Mouse (Mus musculus) liver, embryonic 13.5 days (tissue): Measurements from ENCODE around the gene Mdm4. TPM values are rescaled to one million over a fixed set of nuclear protein-coding genes. Genes with fewer than 3 reads are reported as not detected.
A peak's percentile ranks its signal among the peaks of the same experiment; 100 is the strongest.

Experiments
- ATAC-seq: fragments of 200-750 bp; cut with Nextera tagmentation; 2 replicates; pipeline ENCODE4 v1.8.0; 2017; ENCODE audit warnings: low read depth, mild to moderate bottlenecking, moderate number of reproducible peaks, moderate library complexity
- DNase-seq: peaks from one replicate; pipeline ENCODE4 v3.0.0; 2022
- H3K27ac ChIP-seq: fragments of 300-500 bp; sonication (generic); 2 replicates; pipeline ENCODE4 v1.5.1; 2015; ENCODE audit warnings: moderate library complexity, mild to moderate bottlenecking, inconsistent platforms
- H3K27me3 ChIP-seq: fragments of 300-500 bp; sonication (generic); 2 replicates; pipeline ENCODE4 v1.6.1; 2015; ENCODE audit warnings: mild to moderate bottlenecking, inconsistent platforms
- H3K36me3 ChIP-seq: fragments of 300-500 bp; sonication (generic); 2 replicates; pipeline ENCODE4 v1.6.1; 2015; ENCODE audit warnings: mild to moderate bottlenecking, inconsistent platforms
- H3K4me1 ChIP-seq: fragments of 300-500 bp; sonication (generic); replicated peaks from 2 replicates; pipeline ENCODE4 v1.6.1; 2015; ENCODE audit warnings: inconsistent platforms
- H3K4me2 ChIP-seq: fragments of 300-500 bp; sonication (generic); 2 replicates; pipeline ENCODE4 v1.6.1; 2015; ENCODE audit warnings: inconsistent platforms, mild to moderate bottlenecking, moderate library complexity
- H3K4me3 ChIP-seq: fragments of 300-500 bp; sonication (generic); replicated peaks from 2 replicates; pipeline ENCODE4 v1.5.1; 2015; ENCODE audit warnings: mild to moderate bottlenecking, inconsistent platforms
- H3K9ac ChIP-seq: fragments of 300-500 bp; sonication (generic); 2 replicates; pipeline ENCODE4 v1.6.1; 2015; ENCODE audit warnings: mild to moderate bottlenecking, inconsistent platforms
- H3K9me3 ChIP-seq: fragments of 300-500 bp; sonication (generic); replicated peaks from 2 replicates; pipeline ENCODE4 v1.6.1; 2016; ENCODE audit warnings: inconsistent platforms
- WGBS: fragments of 180-500 bp; shearing (Covaris S2); methylation state at CpG from one replicate; pipeline ENCODE4 v1.1.7; 2015; ENCODE audit not compliant: insufficient replicate concordance; 5-methylcytosine and 5-hydroxymethylcytosine counted together
- polyA plus RNA-seq: library from polyadenylated mRNA; unstranded; fragments of >200 nt; fragmentation: Nextera tagmentation; extraction: Ambion mirVana; gene quantifications from 2 replicates; pipeline ENCODE4 v1.2.1, GENCODE M21; 2015

The Mdm4 gene
- polyA plus RNA-seq, 1 experiment from 2014 or later = 16.8 TPM

DNA sequence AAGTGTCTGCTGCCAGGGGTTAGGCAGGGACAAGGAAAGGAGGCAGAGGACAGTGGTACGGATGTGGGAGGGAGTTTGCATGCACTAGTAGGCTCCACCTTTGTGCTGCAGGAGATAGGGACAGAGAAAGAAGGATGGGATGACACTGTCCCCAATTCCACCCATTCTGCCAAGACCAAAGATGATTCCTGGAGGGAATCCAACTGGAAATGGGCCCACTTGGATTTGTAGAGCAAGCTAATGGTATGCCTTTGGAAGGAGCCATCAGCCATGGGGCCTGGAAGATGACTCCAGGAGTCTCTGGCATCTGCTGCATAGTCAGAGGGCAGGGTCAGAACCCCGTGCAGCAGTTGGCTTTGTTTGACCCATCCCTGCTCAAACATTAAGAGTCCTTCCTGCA is 97.9 kb downstream of the Mdm4 start:
- Histone ChIP-seq H3K27ac (no peak overlapping the region), H3K27me3 (no peaks in the 10 kb centered on the region), H3K9me3 (no peaks in the 10 kb centered on the region), H3K9ac (no peak overlapping the region), H3K36me3 (no peaks in the 10 kb centered on the region), H3K4me2 (no peak overlapping the region), H3K4me1 (no peaks in the 10 kb centered on the region), H3K4me3 (no peak overlapping the region)
- DNase-seq = no peak
- ATAC-seq = no peak
- 42% methylated on average over 2 of the region's 2 CpGs for WGBS

DNA sequence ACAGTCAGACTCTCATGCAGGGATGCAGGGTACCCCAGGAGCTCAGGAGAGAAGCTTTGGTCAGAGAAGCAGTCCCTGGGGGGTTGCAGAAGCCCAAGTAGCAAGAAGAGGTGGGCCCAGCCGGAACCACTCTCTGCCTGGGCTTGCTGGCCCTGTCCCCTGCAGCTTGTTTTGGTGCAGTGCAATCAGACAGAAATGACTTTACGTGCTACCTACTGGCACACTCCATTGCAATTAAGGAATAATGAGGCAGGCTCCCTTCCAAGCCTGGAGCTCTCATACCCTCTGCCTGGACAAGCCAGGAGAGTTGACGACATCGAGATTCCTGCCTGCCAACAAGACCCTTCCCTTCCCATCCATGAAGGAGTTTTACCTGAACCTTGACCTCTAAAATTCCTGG is 100.1 kb downstream of the Mdm4 start:
- Histone ChIP-seq H3K36me3 (no peaks in the 10 kb centered on the region), H3K9me3 (no peaks in the 10 kb centered on the region), H3K27me3 (no peaks in the 10 kb centered on the region), H3K9ac (no peak overlapping the region), H3K4me2 (no peak overlapping the region), H3K27ac (no peak overlapping the region), H3K4me3 (no peak overlapping the region), H3K4me1 (no peaks in the 10 kb centered on the region)
- ATAC-seq = no peak
- 61% methylated on average over 4 of the region's 4 CpGs for whole genome bisulfite sequencing
- no peak for DNase-seq

DNA sequence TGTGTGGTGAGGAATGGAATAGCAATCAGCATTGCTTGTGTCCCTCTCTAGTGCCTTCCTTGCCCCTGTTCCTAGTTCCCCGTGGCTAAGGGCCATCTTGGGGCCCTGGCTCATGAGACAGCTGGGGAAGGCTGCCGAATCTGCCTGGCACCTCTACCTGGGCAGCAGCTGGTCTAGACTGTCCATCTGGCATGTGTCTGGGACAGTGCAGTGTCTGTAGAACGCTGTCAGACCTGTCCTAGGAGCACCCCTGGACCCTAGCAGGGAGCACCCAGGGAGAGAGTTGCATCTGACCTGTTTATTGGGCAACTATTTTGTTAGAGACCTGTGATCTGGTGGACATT is 101.5 kb downstream of the Mdm4 start:
- Histone ChIP-seq H3K4me2 (no peak overlapping the region), H3K27ac (no peak overlapping the region), H3K4me1 (no peaks in the 10 kb centered on the region), H3K9ac (no peak overlapping the region), H3K4me3 (no peak overlapping the region), H3K27me3 (no peaks in the 10 kb centered on the region), H3K36me3 (no peaks in the 10 kb centered on the region), H3K9me3 (no peaks in the 10 kb centered on the region)
- DNase-seq (no peak), ATAC-seq (no peak)
- WGBS = 48% methylated on average over 3 of the region's 3 CpGs

- ATAC-seq (no peak), DNase-seq (no peak)
- Histone ChIP-seq H3K4me3 (no peak overlapping the region), H3K9ac (no peak overlapping the region), H3K9me3 (no peaks in the 10 kb centered on the region), H3K4me2 (no peak overlapping the region), H3K27ac (no peak overlapping the region), H3K4me1 (no peaks in the 10 kb centered on the region), H3K27me3 (no peaks in the 10 kb centered on the region), H3K36me3 (no peaks in the 10 kb centered on the region)
- WGBS = 45% methylated on average over 19 of the region's 19 CpGs
Measured at GRCm38 (mm10) chr1:132928032-132928906, 102.1 kb downstream of the Mdm4 start.

DNA sequence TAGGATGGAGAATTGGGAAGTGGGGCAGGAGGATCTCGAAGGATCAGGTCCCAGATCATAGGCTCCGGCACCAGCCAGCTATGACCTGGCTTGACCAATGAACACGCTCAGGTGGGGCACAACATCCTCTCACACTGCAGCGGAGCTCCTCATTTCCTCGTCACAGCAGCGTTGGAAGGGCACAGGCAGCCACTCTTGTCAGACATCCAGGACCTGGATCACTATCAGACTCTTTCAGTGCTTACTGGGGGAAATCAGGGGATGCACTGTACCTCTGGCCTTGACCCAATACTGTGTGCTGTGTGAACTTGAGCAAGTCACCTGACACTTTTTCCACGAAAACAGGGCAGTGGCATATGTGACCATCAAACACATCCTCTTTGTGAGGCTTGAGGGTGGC is 105.1 kb downstream of the Mdm4 start:
- no peak overlapping the region for H3K4me2 ChIP-seq
- no peak for ATAC-seq
- WGBS = 60% methylated on average over 7 of the region's 7 CpGs

GRCm38 (mm10) chr1:132922257-132922656 is 108.1 kb downstream of the Mdm4 start:
- H3K27ac ChIP-seq = no peak overlapping the region
- ATAC-seq = no peak
- no peak overlapping the region for H3K4me2 ChIP-seq
- no peak overlapping the region for H3K9ac ChIP-seq
- H3K27me3 ChIP-seq = 0 out of 2 replicates have a peak, but pooled peaks cover 3% of the 10 kb centered on the region
- no peaks in the 10 kb centered on the region for H3K9me3 ChIP-seq
- H3K36me3 ChIP-seq = no peaks in the 10 kb centered on the region
- H3K4me3 ChIP-seq = no peak overlapping the region
- no peaks in the 10 kb centered on the region for H3K4me1 ChIP-seq
- DNase-seq = no peak
- WGBS = 82% methylated on average over 9 of the region's 9 CpGs

More for the DNA sequence above, 105.1 kb downstream of the Mdm4 start:
- H3K9ac ChIP-seq = no peak overlapping the region
- H3K27me3 ChIP-seq = no peaks in the 10 kb centered on the region
- H3K36me3 ChIP-seq = no peaks in the 10 kb centered on the region
- no peaks in the 10 kb centered on the region for H3K4me1 ChIP-seq
- DNase-seq = no peak
- H3K9me3 ChIP-seq = no peaks in the 10 kb centered on the region
- H3K27ac ChIP-seq = no peak overlapping the region
- H3K4me3 ChIP-seq = no peak overlapping the region

DNA sequence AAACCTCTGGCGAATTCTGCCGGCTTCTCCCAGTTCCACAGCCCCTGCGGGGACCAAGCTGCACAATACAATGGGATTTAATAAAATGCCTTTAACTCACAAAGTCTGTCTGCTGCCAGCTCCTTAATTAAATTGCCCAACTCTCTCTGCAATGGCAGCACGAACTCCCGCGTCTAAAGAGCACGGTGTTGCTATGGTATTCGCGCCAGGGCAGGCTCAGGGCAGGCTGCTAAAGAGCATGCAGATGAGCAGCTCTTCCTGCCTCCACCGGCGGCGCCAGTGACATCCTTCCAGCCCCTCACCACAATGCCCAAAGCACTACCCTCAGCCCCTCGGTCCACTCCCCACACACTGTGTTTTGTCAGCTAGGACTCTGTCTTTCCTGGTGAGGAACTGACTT is 109.3 kb downstream of the Mdm4 start:
- Histone ChIP-seq H3K4me1 (no peaks in the 10 kb centered on the region), H3K4me3 (no peak overlapping the region), H3K36me3 (no peaks in the 10 kb centered on the region), H3K4me2 (peak overlapping the region; percentile 19; the same call in 1 of the 2 replicates), H3K27ac (no peak overlapping the region), H3K9ac (no peak overlapping the region), H3K9me3 (no peaks in the 10 kb centered on the region), H3K27me3 (0 out of 2 replicates have a peak, but pooled peaks cover 3% of the 10 kb centered on the region)
- ATAC-seq (no peak), DNase-seq (no peak)
- 14% methylated on average over 13 of the region's 13 CpGs for WGBS

DNA sequence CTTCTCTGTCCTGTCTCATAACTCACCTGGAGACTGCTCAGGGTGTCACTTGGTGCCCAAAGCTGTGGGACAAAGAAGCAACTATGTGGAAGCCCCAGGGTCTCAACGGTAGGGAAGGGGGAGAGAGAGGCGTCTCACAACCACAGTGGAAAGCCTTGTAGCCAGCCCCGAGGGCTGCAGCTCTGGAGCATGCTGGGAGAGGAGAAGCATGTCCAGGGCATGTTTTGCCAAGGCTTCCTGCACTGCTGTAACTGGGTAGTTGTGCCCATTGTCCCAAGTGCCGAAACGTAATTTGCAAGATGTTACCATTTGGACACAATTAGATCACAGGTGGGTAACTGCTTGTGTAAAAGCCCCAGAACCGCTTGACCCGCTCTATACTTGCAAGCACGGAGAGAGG is 111.1 kb downstream of the Mdm4 start:
- WGBS = 70% methylated on average over 8 of the region's 8 CpGs
- Histone ChIP-seq H3K36me3 (no peaks in the 10 kb centered on the region), H3K9ac (no peak overlapping the region), H3K4me2 (no peak overlapping the region), H3K27me3 (0 out of 2 replicates have a peak, but pooled peaks cover 3% of the 10 kb centered on the region), H3K9me3 (no peaks in the 10 kb centered on the region), H3K4me1 (no peaks in the 10 kb centered on the region), H3K4me3 (no peak overlapping the region), H3K27ac (no peak overlapping the region)
- DNase-seq (no peak), ATAC-seq (no peak)

GRCm38 (mm10) chr1:132918117-132918680 is 112.2 kb downstream of the Mdm4 start:
- no peaks in the 10 kb centered on the region for H3K4me1 ChIP-seq
- H3K4me3 ChIP-seq = no peak overlapping the region
- no peak for ATAC-seq
- no peak overlapping the region for H3K4me2 ChIP-seq
- 0 out of 2 replicates have a peak, but pooled peaks cover 3% of the 10 kb centered on the region for H3K27me3 ChIP-seq
- H3K9me3 ChIP-seq = no peaks in the 10 kb centered on the region
- no peak for DNase-seq
- no peak overlapping the region for H3K9ac ChIP-seq
- no peak overlapping the region for H3K27ac ChIP-seq
- no peaks in the 10 kb centered on the region for H3K36me3 ChIP-seq
- WGBS = 21% methylated on average over 10 of the region's 10 CpGs

- Histone ChIP-seq H3K4me1 (no peaks in the 10 kb centered on the region), H3K9me3 (no peaks in the 10 kb centered on the region), H3K27ac (no peak overlapping the region), H3K36me3 (no peaks in the 10 kb centered on the region), H3K4me2 (no peak overlapping the region), H3K27me3 (0 out of 2 replicates have a peak, but pooled peaks cover 3% of the 10 kb centered on the region), H3K9ac (no peak overlapping the region), H3K4me3 (no peak overlapping the region)
- ATAC-seq = no peak
- DNase-seq = no peak
- 17% methylated on average over 8 of the region's 8 CpGs for WGBS
Measured at GRCm38 (mm10) chr1:132917554-132917953, 112.8 kb downstream of the Mdm4 start.

DNA sequence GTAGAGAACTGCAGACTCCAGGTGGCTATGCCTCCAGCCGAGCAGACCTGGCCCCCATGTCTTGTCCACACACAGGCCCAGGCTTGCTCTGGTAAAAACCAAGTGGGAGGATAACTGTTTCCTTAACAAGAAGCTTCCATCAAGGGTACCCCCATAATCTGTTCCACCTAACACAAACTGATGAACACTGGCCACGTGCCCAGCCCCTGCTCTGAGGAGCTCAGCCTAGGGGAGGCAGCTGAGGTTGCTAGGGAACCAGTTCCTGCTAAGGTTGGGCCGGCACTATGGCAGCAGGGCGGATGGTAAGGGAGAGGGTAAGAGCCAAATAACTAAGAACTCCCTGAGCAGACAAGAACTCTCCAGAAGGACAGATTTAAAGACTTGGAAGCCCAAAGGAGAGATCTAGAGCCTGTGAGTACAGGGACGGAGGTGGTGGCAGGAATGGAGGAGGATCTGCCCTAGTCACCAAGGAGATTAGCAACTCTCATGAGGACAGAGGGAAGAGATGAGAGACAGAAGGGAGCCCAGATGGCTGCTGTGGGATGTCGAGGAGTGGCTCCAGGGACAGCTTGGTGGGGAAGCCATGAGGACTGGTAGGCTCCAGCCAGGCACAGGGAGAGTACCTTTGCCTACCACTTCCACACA is 114.4 kb downstream of the Mdm4 start:
- Histone ChIP-seq H3K9ac (no peak overlapping the region), H3K36me3 (no peaks in the 10 kb centered on the region), H3K4me3 (no peak overlapping the region), H3K4me1 (no peaks in the 10 kb centered on the region), H3K27ac (no peak overlapping the region), H3K9me3 (no peaks in the 10 kb centered on the region), H3K4me2 (no peak overlapping the region), H3K27me3 (0 out of 2 replicates have a peak, but pooled peaks cover 3% of the 10 kb centered on the region)
- no peak for DNase-seq
- 41% methylated on average over 6 of the region's 6 CpGs for WGBS
- no peak for ATAC-seq
